Mouse (Mus musculus): ENCODE results near the gene Pop7.

The Pop7 gene

GRCm38 (mm10) chr5:137501709-137502666, at the start of gene Pop7:
Gene Pop7 (minus strand): TSS chr5:137502518.
- DNase-seq (ENCODE audit: low read depth, low spot score): peak; percentile 98

- DNase-seq (ENCODE audit: low read depth, low spot score): no peak
Observed at GRCm38 (mm10) chr5:137551119-137551518, 48.8 kb upstream of the Pop7 start.

- DNase-seq (ENCODE audit: low read depth, low spot score): no peak
Observed at GRCm38 (mm10) chr5:137549840-137550239, 47.5 kb upstream of the Pop7 start.

- no peak for DNase-seq (ENCODE audit: low read depth, low spot score)
Observed at GRCm38 (mm10) chr5:137545596-137545995, 43.3 kb upstream of the Pop7 start.

- DNase-seq (ENCODE audit: low read depth, low spot score): no peak
Observed at GRCm38 (mm10) chr5:137544926-137545325, 42.6 kb upstream of the Pop7 start.

- DNase-seq (ENCODE audit: low read depth, low spot score): no peak
Observed at GRCm38 (mm10) chr5:137541768-137542540, 39.6 kb upstream of the Pop7 start.

- no peak for DNase-seq (ENCODE audit: low read depth, low spot score)
Observed at GRCm38 (mm10) chr5:137540991-137541390, 38.7 kb upstream of the Pop7 start.

- no peak for DNase-seq (ENCODE audit: low read depth, low spot score)
Observed at GRCm38 (mm10) chr5:137539291-137539801, 37.0 kb upstream of the Pop7 start.

- no peak for DNase-seq (ENCODE audit: low read depth, low spot score)
Observed at GRCm38 (mm10) chr5:137537461-137537860, 35.1 kb upstream of the Pop7 start.

- DNase-seq (ENCODE audit: low read depth, low spot score): no peak
Observed at GRCm38 (mm10) chr5:137535318-137535717, 33.0 kb upstream of the Pop7 start.

- DNase-seq (ENCODE audit: low read depth, low spot score): no peak
Observed at GRCm38 (mm10) chr5:137534762-137535161, 32.4 kb upstream of the Pop7 start.

- peak; percentile 89 for DNase-seq (ENCODE audit: low read depth, low spot score)
Observed at GRCm38 (mm10) chr5:137533117-137533827, 31.0 kb upstream of the Pop7 start, which contains the start of the genes Epo and Gnb2. Gene Epo (minus strand): TSS chr5:137533242. Gene Gnb2 (minus strand): TSS chr5:137533510.

- no peak for DNase-seq (ENCODE audit: low read depth, low spot score)
Observed at GRCm38 (mm10) chr5:137532808-137533116, 30.4 kb upstream of the Pop7 start.

- no peak for DNase-seq (ENCODE audit: low read depth, low spot score)
Observed at GRCm38 (mm10) chr5:137532131-137532807, 30.0 kb upstream of the Pop7 start.

GRCm38 (mm10) chr5:137531414-137532130, 29.3 kb upstream of the Pop7 start:
- DNase-seq (ENCODE audit: low read depth, low spot score): no peak

GRCm38 (mm10) chr5:137530588-137531413, 28.5 kb upstream of the Pop7 start:
- no peak for DNase-seq (ENCODE audit: low read depth, low spot score)

GRCm38 (mm10) chr5:137530075-137530474, 27.8 kb upstream of the Pop7 start:
- DNase-seq (ENCODE audit: low read depth, low spot score): no peak

- DNase-seq (ENCODE audit: low read depth, low spot score): no peak
Observed at GRCm38 (mm10) chr5:137529221-137529995, 27.1 kb upstream of the Pop7 start.
